Mouse (Mus musculus): ENCODE results near the gene Ablim1. TPM values are rescaled to one million over a fixed set of nuclear protein-coding genes. Genes with fewer than 3 reads are reported as not detected.

Gene Ablim1
- 22.7 TPM in 2 replicates for polyA plus RNA-seq (2012; rRNA removed)

DNA sequence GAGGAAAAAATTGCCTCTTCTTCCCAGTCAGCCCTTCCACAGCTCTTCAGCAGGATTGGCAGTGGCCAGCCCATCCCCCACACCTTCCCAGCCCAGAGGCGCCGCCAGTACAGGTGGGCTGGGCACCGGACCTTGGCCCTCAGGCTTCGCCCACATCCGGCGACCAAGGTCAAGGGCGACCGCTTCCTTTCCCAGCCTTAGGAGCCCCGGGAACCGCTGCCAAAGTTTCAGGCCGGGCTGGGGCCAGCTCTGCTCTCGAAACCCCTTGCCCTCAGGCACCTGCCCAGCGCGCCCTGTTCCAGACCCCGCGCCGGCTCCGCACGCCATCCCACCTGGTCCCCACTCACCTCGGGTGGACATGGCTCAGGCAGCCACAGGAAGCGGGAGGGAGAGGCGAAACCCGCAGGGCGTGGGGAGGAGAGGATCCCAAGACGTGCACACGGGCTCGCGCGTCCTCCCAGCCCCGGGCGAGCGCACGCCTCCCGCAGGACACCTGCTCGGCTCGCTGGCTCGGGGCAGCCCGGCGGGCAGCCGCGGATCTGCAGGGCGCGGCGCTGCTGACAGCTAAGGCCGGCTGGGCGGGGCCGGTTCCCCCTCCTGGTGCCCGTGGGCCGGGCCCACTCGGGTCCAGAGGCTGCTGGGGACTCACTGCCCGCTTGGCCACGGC lies at the start of gene Ablim1:
Ablim1 (minus strand) TSS at position 574 of the 667 bp plus-strand sequence.

GRCm38 (mm10) chr19:57360341-57361130 lies 45.8 kb upstream of the Ablim1 start, which contains the start of gene Fam160b1:
TSS of gene Fam160b1 (plus strand) at chr19:57360680.

DNA sequence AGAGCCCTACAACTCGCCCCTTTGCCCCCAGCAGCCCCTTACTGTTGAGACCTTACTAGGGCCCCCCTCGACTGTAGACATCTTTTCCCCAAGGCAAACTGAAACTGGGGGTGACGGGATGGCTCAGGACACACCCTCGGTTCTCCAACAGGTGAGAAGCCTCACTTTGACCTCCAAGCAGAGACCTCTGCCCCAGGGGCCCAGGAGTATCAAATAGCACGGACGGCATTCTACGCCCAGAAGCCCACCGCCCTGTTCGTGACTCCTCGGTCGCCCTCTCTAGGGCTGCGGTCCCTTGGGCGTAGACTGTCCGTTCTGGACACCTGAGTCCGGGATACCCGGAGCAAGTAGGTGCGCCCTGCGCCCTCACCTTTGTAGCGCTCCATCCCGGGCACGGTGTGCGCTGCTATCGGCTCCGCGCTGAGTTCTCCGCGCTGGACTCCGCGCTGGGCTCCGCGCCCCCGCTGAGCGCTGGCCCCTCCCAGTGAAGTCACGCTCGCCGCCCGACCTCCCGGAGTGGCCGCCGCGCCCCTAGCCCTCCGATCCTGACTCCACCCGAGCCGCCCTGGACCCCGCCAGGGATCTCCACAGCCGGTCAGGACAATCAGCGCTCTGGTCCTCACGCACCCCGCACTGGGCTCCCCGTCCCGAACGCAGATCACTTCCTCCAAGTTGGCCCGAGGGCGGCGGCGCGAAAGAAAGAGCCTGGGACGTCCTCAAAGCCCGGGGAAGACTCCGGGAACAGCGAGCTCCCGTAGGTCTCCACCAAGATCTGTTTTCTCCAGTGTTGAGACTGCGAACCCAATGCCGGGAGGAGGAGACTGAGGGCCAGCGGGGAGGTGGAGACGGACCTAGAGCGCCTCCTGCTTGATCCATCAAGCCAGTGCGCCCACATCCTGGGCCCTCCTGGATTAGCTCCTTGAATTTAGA lies 306.7 kb downstream of the Ablim1 start, which contains the start of gene Afap1l2:
Afap1l2 (minus strand) TSS at position 448 of the 930 bp plus-strand sequence.

Other genes starting within 250 kb of the Ablim1 start
- gene Fam160b1, start 45.8 kb upstream of the Ablim1 start, polyA plus RNA-seq (2012; rRNA removed), result 2.4 and 4.2 TPM in 2 replicates
- 1.5 and 2.5 TPM in 2 replicates for gene Trub1, start 138.0 kb upstream of the Ablim1 start, polyA plus RNA-seq (2012; rRNA removed)

Data from stomach, adult 2 months (tissue).